Mouse (Mus musculus): ENCODE results near the gene Gm49361. TPM values are rescaled to one million over a fixed set of nuclear protein-coding genes. Genes with fewer than 3 reads are reported as not detected.

Gm49361 gene
- total and polyA plus RNA-seq, 3 experiments, result not detected

DNA sequence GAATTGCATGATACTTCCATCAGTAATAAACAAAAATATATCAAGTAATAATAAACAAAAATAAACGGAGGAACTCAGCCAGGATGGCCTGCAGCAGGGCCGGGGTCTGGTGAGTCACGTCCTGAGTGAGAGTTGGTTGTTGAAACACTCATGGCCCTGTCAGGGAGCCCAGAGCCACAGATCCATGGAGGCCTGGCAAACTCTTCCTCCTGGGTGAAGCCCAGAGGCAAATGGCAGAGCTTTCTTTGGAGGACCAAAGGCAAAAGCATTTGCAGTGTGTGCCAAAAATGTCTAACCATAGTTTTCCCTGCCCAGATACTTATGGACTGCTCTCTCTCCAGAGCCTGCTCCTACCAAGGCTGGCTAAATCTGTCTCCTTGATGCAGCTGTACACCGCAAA, 45.3 kb upstream of the Gm49361 start:
- no peaks in the 10 kb centered on the region for H3K4me1 ChIP-seq (ENCODE audit: control insufficient read depth in 1 of 2, insufficient read depth in 2 of 2)
- no peak overlapping the region for H3K4me3 ChIP-seq (replicated peaks in 1 of 3; ENCODE audit: low read depth in 2 of 3, low read length in 2 of 3, poor library complexity in 1 of 3)
- no peak for TF ChIP-seq SMC3 (IDR thresholded peaks at IDR 0.05; ENCODE audit: low read depth, low read length)
- no peak for TF ChIP-seq ZNF384 (IDR thresholded peaks at IDR 0.05; ENCODE audit: low read depth, low read length)
- no peak for TF ChIP-seq NELFE (IDR thresholded peaks at IDR 0.05; ENCODE audit: low read depth, low read length)
- TF ChIP-seq PAX5 (IDR thresholded peaks at IDR 0.05; ENCODE audit: low read length), result no peak
- TF ChIP-seq ZC3H11A (IDR thresholded peaks at IDR 0.05; ENCODE audit: low read depth, low read length), result no peak
- no peak for TF ChIP-seq ZKSCAN1 (IDR thresholded peaks at IDR 0.05; ENCODE audit: borderline replicate concordance, low read depth, low read length)
- TF ChIP-seq POLR2AphosphoS2 (IDR thresholded peaks at IDR 0.05; ENCODE audit: low read depth, low read length), result no peak
- no peak overlapping the region for H3K27ac ChIP-seq (ENCODE audit: insufficient read depth, low read depth)
- no peak overlapping the region for H3K4me2 ChIP-seq (ENCODE audit: insufficient read depth, low read depth, poor library complexity, severe bottlenecking)
- H3K79me2 ChIP-seq (replicated peaks; ENCODE audit: control insufficient read depth, extremely low read depth, insufficient read depth, poor library complexity, severe bottlenecking), result no peaks in the 10 kb centered on the region
- peaks cover 2% of the 10 kb centered on the region for H3K27me3 ChIP-seq (replicated peaks)
- H3K36me3 ChIP-seq (replicated peaks in 1 of 2; ENCODE audit: control insufficient read depth in 1 of 2, insufficient read depth in 1 of 2, low read length in 1 of 2), result no peaks in the 10 kb centered on the region
- in situ Hi-C loops (cut with MboI; ENCODE audit: low pct_ligation_motif_present, low pct_unique_long_range_greater_than_20kb, low sequenced_read_pairs) (no loop called here), dilution Hi-C loops (cut with MboI; ENCODE audit: extremely low pct_ligation_motif_present, extremely low pct_unique_long_range_greater_than_20kb, low sequenced_read_pairs) (no loop called here)
- no peak for DNase-seq (ENCODE audit: extremely low read depth)
- no peaks in the 10 kb centered on the region for H3K9me3 ChIP-seq (replicated peaks; ENCODE audit: low read length)
- no peak overlapping the region for H3K9ac ChIP-seq (ENCODE audit: insufficient read depth, low read depth)

DNA sequence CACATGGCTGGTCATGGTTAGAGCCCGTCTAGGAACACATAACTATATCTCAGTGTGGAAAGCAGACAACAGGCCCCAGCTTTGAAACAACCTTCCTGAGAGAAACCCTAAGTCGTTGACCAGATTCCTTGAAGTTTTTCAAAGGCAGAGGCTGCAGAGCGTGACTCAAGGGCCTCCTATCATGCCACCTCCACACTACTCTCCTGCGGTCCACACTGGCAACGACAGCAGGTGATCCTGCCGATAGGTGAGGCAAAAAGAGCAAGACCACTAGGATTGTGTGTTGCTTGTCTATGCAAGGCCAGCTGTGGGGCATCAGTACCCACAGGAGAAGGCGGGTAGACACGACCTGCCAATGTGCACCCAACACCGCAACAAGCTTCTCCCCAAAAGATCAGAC, 43.9 kb upstream of the Gm49361 start:
- Histone ChIP-seq H3K79me2 (replicated peaks; ENCODE audit: control insufficient read depth, extremely low read depth, insufficient read depth, poor library complexity, severe bottlenecking) (no peaks in the 10 kb centered on the region), H3K9me3 (replicated peaks; ENCODE audit: low read length) (no peaks in the 10 kb centered on the region), H3K27me3 (replicated peaks) (peaks cover 2% of the 10 kb centered on the region), H3K4me3 (replicated peaks in 1 of 3; ENCODE audit: low read depth in 2 of 3, low read length in 2 of 3, poor library complexity in 1 of 3) (no peak overlapping the region), H3K4me2 (ENCODE audit: insufficient read depth, low read depth, poor library complexity, severe bottlenecking) (no peak overlapping the region), H3K36me3 (replicated peaks in 1 of 2; ENCODE audit: control insufficient read depth in 1 of 2, insufficient read depth in 1 of 2, low read length in 1 of 2) (no peaks in the 10 kb centered on the region), H3K9ac (ENCODE audit: insufficient read depth, low read depth) (no peak overlapping the region), H3K27ac (ENCODE audit: insufficient read depth, low read depth) (no peak overlapping the region), H3K4me1 (ENCODE audit: control insufficient read depth in 1 of 2, insufficient read depth in 2 of 2) (no peaks in the 10 kb centered on the region)
- in situ Hi-C loops (cut with MboI; ENCODE audit: low pct_ligation_motif_present, low pct_unique_long_range_greater_than_20kb, low sequenced_read_pairs), result no loop called here
- dilution Hi-C loops (cut with MboI; ENCODE audit: extremely low pct_ligation_motif_present, extremely low pct_unique_long_range_greater_than_20kb, low sequenced_read_pairs), result no loop called here
- TF ChIP-seq CHD1 (IDR thresholded peaks at IDR 0.05; ENCODE audit: low read depth, low read length) (no peak), USF2 (conservative IDR thresholded peaks at IDR 0.05; ENCODE audit: low read depth, low read length) (no peak), TBP (conservative IDR thresholded peaks at IDR 0.05; ENCODE audit: low read depth, low read length) (no peak), MEF2A (IDR thresholded peaks at IDR 0.05; ENCODE audit: borderline replicate concordance, low read depth, low read length) (no peak), MXI1 (IDR thresholded peaks at IDR 0.05; ENCODE audit: low read depth, low read length) (no peak), MAFK (IDR thresholded peaks at IDR 0.05; ENCODE audit: insufficient replicate concordance, low read length) (no peak), BHLHE40 (IDR thresholded peaks at IDR 0.05; ENCODE audit: low read depth, low read length) (no peak), JUND (conservative IDR thresholded peaks at IDR 0.05; ENCODE audit: low read depth, low read length) (no peak), USF1 (IDR thresholded peaks at IDR 0.05; ENCODE audit: low read depth, low read length) (no peak), MAZ (IDR thresholded peaks at IDR 0.05; ENCODE audit: low read depth, low read length) (no peak), CHD2 (IDR thresholded peaks at IDR 0.05; ENCODE audit: low read length) (no peak), NRF1 (IDR thresholded peaks at IDR 0.05; ENCODE audit: low read depth, low read length) (no peak), GABPA (IDR thresholded peaks at IDR 0.05; ENCODE audit: insufficient replicate concordance, low read depth, low read length) (no peak), MAX (IDR thresholded peaks at IDR 0.05; ENCODE audit: low read length) (no peak), POLR2A (IDR thresholded peaks at IDR 0.05; ENCODE audit: low read depth, low read length) (no peak), MYC (IDR thresholded peaks at IDR 0.05; ENCODE audit: low read depth, low read length) (no peak), ZC3H11A (IDR thresholded peaks at IDR 0.05; ENCODE audit: low read depth, low read length) (no peak), RAD21 (IDR thresholded peaks at IDR 0.05; ENCODE audit: low read depth, low read length) (no peak)
- no peak for DNase-seq (ENCODE audit: extremely low read depth)
